Mouse (Mus musculus) layer of hippocampus, adult 9-10 months (tissue): Measurements from ENCODE around the gene Purb.
"Not testable (repeated sequence)": the region's sequence is repeated elsewhere in the genome, so short reads cannot be mapped to it uniquely, and the experiment has no call there.

Experiments
- DNase-seq: peaks from one replicate; pipeline ENCODE4 v3.0.0; 2022; ENCODE audit warnings: low spot score

The Purb gene

GRCm38 (mm10) chr11:6444077-6444853, 31.5 kb downstream of the Purb start, which contains the start of gene H2afv:
Gene H2afv (minus strand): TSS chr11:6444443.
- DNase-seq, result peak; percentile 99

- DNase-seq, result no peak
Observed at GRCm38 (mm10) chr11:6443727-6444076, 32.0 kb downstream of the Purb start.

GRCm38 (mm10) chr11:6443102-6443501, 32.6 kb downstream of the Purb start:
- no peak for DNase-seq

GRCm38 (mm10) chr11:6442566-6442965, 33.2 kb downstream of the Purb start:
- DNase-seq, result no peak

GRCm38 (mm10) chr11:6440171-6440570, 35.5 kb downstream of the Purb start:
- DNase-seq, result no peak

- no peak for DNase-seq
Observed at GRCm38 (mm10) chr11:6437667-6438066, 38.0 kb downstream of the Purb start.

- DNase-seq, result no peak
Observed at GRCm38 (mm10) chr11:6436442-6436841, 39.3 kb downstream of the Purb start.

- no peak for DNase-seq
Observed at GRCm38 (mm10) chr11:6430186-6430585, 45.5 kb downstream of the Purb start.

- DNase-seq, result no peak
Observed at GRCm38 (mm10) chr11:6420722-6421350, 54.9 kb downstream of the Purb start.

- no peak for DNase-seq
Observed at GRCm38 (mm10) chr11:6420283-6420703, 55.4 kb downstream of the Purb start.

GRCm38 (mm10) chr11:6419156-6419555, 56.6 kb downstream of the Purb start:
- DNase-seq, result not testable (repeated sequence)

GRCm38 (mm10) chr11:6418751-6419150, 57.0 kb downstream of the Purb start:
- DNase-seq, result no peak
